11 mouse cellular contexts compared by ENCODE assay signal in genomic region chr7:100855300-100855699, GRCm38 (mm10). TPM values are rescaled to one million over a fixed set of nuclear protein-coding genes. Genes with fewer than 3 reads are reported as not detected.
DNase-seq lines count a peak whose midpoint lies in the region; ATAC-seq and TF ChIP-seq lines count a peak whose summit lies in the region.
"Had no signal": no experiment of that assay in that cellular context is flagged by ENCODE, and none has a peak within 500 bp of the region (broad histone marks: within the 10 kb centered on the region; RNA-seq: fewer than 3 reads in every experiment).

No protein-coding gene starts in this region.

- TF ChIP-seq CTCF in stomach, postnatal 0 days (IDR thresholded peaks at IDR 0.05; ENCODE audit: low read depth) = no peak

- 41% methylated on average over 4 of the region's 4 CpGs for WGBS in heart, embryonic 16.5 days
- WGBS in stomach, embryonic 14.5 days = 53% methylated on average over 4 of the region's 4 CpGs
- 40% methylated on average over 4 of the region's 4 CpGs for WGBS in stomach, postnatal 0 days
- WGBS in limb, embryonic 10.5 days = 47% methylated on average over 4 of the region's 4 CpGs
- WGBS in stomach, embryonic 15.5 days = 50% methylated on average over 4 of the region's 4 CpGs

- no peak overlapping the region for H3K9ac ChIP-seq in heart, embryonic 16.5 days (ENCODE audit: low read length)
- no peak overlapping the region for H3K9ac ChIP-seq in stomach, embryonic 14.5 days (replicated peaks; ENCODE audit: low read depth, low read length)
- H3K9ac ChIP-seq in stomach, postnatal 0 days (ENCODE audit: low read length) = no peak overlapping the region
- no peak overlapping the region for H3K9ac ChIP-seq in stomach, embryonic 15.5 days
- H3K9ac ChIP-seq: neural tube, embryonic 13.5 days had no signal

- H3K4me2 ChIP-seq in heart, embryonic 16.5 days (ENCODE audit: low read depth, low read length) = peak overlapping the region; percentile 24; the same call in 1 of the 2 replicates
- no peak overlapping the region for H3K4me2 ChIP-seq in stomach, embryonic 14.5 days (replicated peaks; ENCODE audit: low read depth, low read length)
- no peak overlapping the region for H3K4me2 ChIP-seq in stomach, postnatal 0 days (replicated peaks; ENCODE audit: low read depth)
- no peak overlapping the region; the same call in 1 of the 2 replicates for H3K4me2 ChIP-seq in stomach, embryonic 15.5 days
- H3K4me2 ChIP-seq: neural tube, embryonic 13.5 days had no signal

- H3K36me3 ChIP-seq in heart, embryonic 16.5 days (ENCODE audit: control insufficient read depth, insufficient read depth) = no peaks in the 10 kb centered on the region
- no peaks in the 10 kb centered on the region for H3K36me3 ChIP-seq in stomach, embryonic 14.5 days (ENCODE audit: control insufficient read depth, insufficient read depth, low read length)
- H3K36me3 ChIP-seq in stomach, postnatal 0 days (ENCODE audit: control insufficient read depth, insufficient read depth, low read length) = no peaks in the 10 kb centered on the region
- H3K36me3 ChIP-seq in limb, embryonic 10.5 days = peaks cover 8% of the 10 kb centered on the region; the same call in 1 of the 2 replicates
- no peaks in the 10 kb centered on the region for H3K36me3 ChIP-seq in stomach, embryonic 15.5 days
- H3K36me3 ChIP-seq: neural tube, embryonic 13.5 days had no signal

- no peak for TF ChIP-seq EP300 in stomach, postnatal 0 days (optimal IDR thresholded peaks at IDR 0.05)

- peak overlapping the region; percentile 58 for H3K27ac ChIP-seq in heart, embryonic 16.5 days (ENCODE audit: low read length)
- H3K27ac ChIP-seq in stomach, embryonic 14.5 days (ENCODE audit: low read length) = peak overlapping the region; percentile 15; the same call in 1 of the 2 replicates
- H3K27ac ChIP-seq in stomach, postnatal 0 days (replicated peaks) = no peak overlapping the region; the same call in 1 of the 2 replicates
- peak overlapping the region; percentile 64 for H3K27ac ChIP-seq in limb, embryonic 10.5 days
- H3K27ac ChIP-seq in stomach, embryonic 15.5 days = peak overlapping the region; percentile 49
- H3K27ac ChIP-seq: neural tube, embryonic 13.5 days had no signal

- no peak overlapping the region for H3K4me3 ChIP-seq in heart, embryonic 16.5 days (ENCODE audit: low read length)
- H3K4me3 ChIP-seq in stomach, embryonic 14.5 days (ENCODE audit: low read depth, low read length) = no peak overlapping the region
- no peak overlapping the region for H3K4me3 ChIP-seq in stomach, postnatal 0 days (ENCODE audit: low read depth, low read length)
- H3K4me3 ChIP-seq in limb, embryonic 10.5 days = no peak overlapping the region
- H3K4me3 ChIP-seq in stomach, embryonic 15.5 days (replicated peaks) = no peak overlapping the region
- H3K4me3 ChIP-seq: neural tube, embryonic 13.5 days had no signal

- ATAC-seq in heart, embryonic 16.5 days (replicated peaks; ENCODE audit: extremely low read depth, insufficient read depth, low FRiP score) = no peak
- ATAC-seq in stomach, embryonic 14.5 days (ENCODE audit: insufficient number of reproducible peaks, insufficient read depth, low FRiP score, low read depth) = no peak
- no peak for ATAC-seq in stomach, postnatal 0 days (ENCODE audit: low FRiP score, low TSS enrichment)
- no peak for ATAC-seq in stomach, embryonic 15.5 days (ENCODE audit: insufficient read depth, low FRiP score, low read depth)

- H3K27me3 ChIP-seq in heart, embryonic 16.5 days (ENCODE audit: control insufficient read depth, insufficient read depth, low read length) = no peaks in the 10 kb centered on the region
- H3K27me3 ChIP-seq in stomach, embryonic 14.5 days (ENCODE audit: control insufficient read depth, insufficient read depth, low read length) = no peaks in the 10 kb centered on the region
- no peaks in the 10 kb centered on the region for H3K27me3 ChIP-seq in stomach, postnatal 0 days (ENCODE audit: control insufficient read depth, insufficient read depth, low read length)
- H3K27me3 ChIP-seq in limb, embryonic 10.5 days (ENCODE audit: low read depth, poor library complexity, severe bottlenecking) = no peaks in the 10 kb centered on the region
- H3K27me3 ChIP-seq in stomach, embryonic 15.5 days (replicated peaks) = no peaks in the 10 kb centered on the region
- H3K27me3 ChIP-seq: neural tube, embryonic 13.5 days had no signal

- no peak for DNase-seq in heart, adult 8-10 months (ENCODE audit: low spot score)
- DNase-seq in stomach, postnatal 0 days (ENCODE audit: low spot score) = no peak
- DNase-seq in limb, embryonic 10.5 days (ENCODE audit: low spot score) = no peak
- DNase-seq in urinary bladder, postnatal 14 days (ENCODE audit: low spot score) = no peak
- no peak for DNase-seq in right cerebral cortex, postnatal 36 days (ENCODE audit: low spot score in 2 of 2)
- DNase-seq: cerebellum, adult 9-10 months; right cerebral cortex, postnatal 4 days had no signal

- H3K9me3 ChIP-seq in heart, embryonic 16.5 days (replicated peaks; ENCODE audit: control insufficient read depth, low read length) = no peaks in the 10 kb centered on the region
- H3K9me3 ChIP-seq in stomach, embryonic 14.5 days (ENCODE audit: control insufficient read depth, low read depth, low read length) = no peaks in the 10 kb centered on the region
- H3K9me3 ChIP-seq in stomach, postnatal 0 days (ENCODE audit: control insufficient read depth, low read length) = no peaks in the 10 kb centered on the region
- H3K9me3 ChIP-seq in limb, embryonic 10.5 days (replicated peaks) = no peaks in the 10 kb centered on the region
- H3K9me3 ChIP-seq in stomach, embryonic 15.5 days = no peaks in the 10 kb centered on the region
- H3K9me3 ChIP-seq: neural tube, embryonic 13.5 days had no signal

- peaks cover 58% of the 10 kb centered on the region for H3K4me1 ChIP-seq in heart, embryonic 16.5 days (ENCODE audit: control insufficient read depth, insufficient read depth, low read length)
- peaks cover 10% of the 10 kb centered on the region; the same call in 1 of the 2 replicates for H3K4me1 ChIP-seq in stomach, embryonic 14.5 days (ENCODE audit: control insufficient read depth, insufficient read depth, low read length)
- no peaks in the 10 kb centered on the region; the same call in 1 of the 2 replicates for H3K4me1 ChIP-seq in stomach, postnatal 0 days (replicated peaks; ENCODE audit: control insufficient read depth, insufficient read depth)
- peaks cover 91% of the 10 kb centered on the region for H3K4me1 ChIP-seq in limb, embryonic 10.5 days
- peaks cover 22% of the 10 kb centered on the region; the same call in 1 of the 2 replicates for H3K4me1 ChIP-seq in stomach, embryonic 15.5 days

RNA-seq across cellular contexts. Expression of gene Relt, which starts 7.9 kb away (rescaled TPM):
- polyA plus RNA-seq in heart, embryonic 16.5 days (2015; fragmentation: Nextera tagmentation; extraction: Ambion mirVana) = 4.7 and 5.0 TPM in 2 replicates
- total RNA-seq in heart, adult 8-10 months (2022) = 1 to 10 TPM; 3.8 to 4.1 (median 3.9) TPM
- polyA plus RNA-seq in stomach, embryonic 14.5 days (2014; fragmentation: Nextera tagmentation; extraction: Ambion mirVana) = 2.5 and 3.1 TPM in 2 replicates
- 0.71 and 1.2 TPM in 2 replicates for polyA plus RNA-seq in stomach, postnatal 0 days (2015; fragmentation: Nextera tagmentation; extraction: Ambion mirVana)
- 5.9 and 7.9 TPM in 2 replicates for polyA plus RNA-seq in limb, embryonic 10.5 days (2016; fragmentation: Nextera tagmentation; extraction: Ambion mirVana)
- polyA plus RNA-seq in stomach, embryonic 15.5 days (2015; fragmentation: Nextera tagmentation; extraction: Ambion mirVana) = 3.2 and 4.1 TPM in 2 replicates
